Mouse (Mus musculus) heart, embryonic 12.5 days (tissue): Measurements from ENCODE around the gene Jpt2. TPM values are rescaled to one million over a fixed set of nuclear protein-coding genes. Genes with fewer than 3 reads are reported as not detected.
A peak's percentile ranks its signal among the peaks of the same experiment; 100 is the strongest.
"Not testable (repeated sequence)": the region's sequence is repeated elsewhere in the genome, so short reads cannot be mapped to it uniquely, and the experiment has no call there.

ENCODE experiments used
- ATAC-seq: fragments of 200-750 bp; cut with Nextera tagmentation; 2 replicates; pipeline ENCODE4 v1.8.0; 2017; ENCODE audit warnings: moderate TSS enrichment, moderate library complexity; ENCODE audit not compliant: insufficient number of reproducible peaks, low FRiP score
- H3K27ac ChIP-seq: fragments of 300-500 bp; sonication (generic); 2 replicates; pipeline ENCODE4 v1.5.1; 2016; ENCODE audit warnings: mild to moderate bottlenecking, moderate library complexity; ENCODE audit not compliant: poor library complexity, severe bottlenecking
- H3K27me3 ChIP-seq: fragments of 300-500 bp; sonication (generic); replicated peaks from 2 replicates; pipeline ENCODE4 v1.6.1; 2016; ENCODE audit warnings: mild to moderate bottlenecking, moderate library complexity
- H3K36me3 ChIP-seq: fragments of 300-500 bp; sonication (generic); 2 replicates; pipeline ENCODE4 v1.6.1; 2016; ENCODE audit warnings: mild to moderate bottlenecking, moderate library complexity
- H3K4me1 ChIP-seq: fragments of 300-500 bp; sonication (generic); replicated peaks from 2 replicates; pipeline ENCODE4 v1.6.1; 2016; ENCODE audit warnings: mild to moderate bottlenecking
- H3K4me2 ChIP-seq: fragments of 300-500 bp; sonication (generic); 2 replicates; pipeline ENCODE4 v1.6.1; 2016; ENCODE audit warnings: mild to moderate bottlenecking, moderate library complexity
- H3K4me3 ChIP-seq: fragments of 300-500 bp; sonication (generic); 2 replicates; pipeline ENCODE4 v1.5.1; 2016; ENCODE audit warnings: mild to moderate bottlenecking
- H3K9ac ChIP-seq: fragments of 300-500 bp; sonication (generic); 2 replicates; pipeline ENCODE4 v1.6.1; 2016; ENCODE audit warnings: mild to moderate bottlenecking, moderate library complexity
- H3K9me3 ChIP-seq: fragments of 300-500 bp; sonication (generic); replicated peaks from 2 replicates; pipeline ENCODE4 v1.6.1; 2016; ENCODE audit warnings: mild to moderate bottlenecking, moderate library complexity
- WGBS: fragments of 180-500 bp; shearing (Covaris S2); methylation state at CpG from one replicate; pipeline ENCODE4 v1.1.7; 2016; 5-methylcytosine and 5-hydroxymethylcytosine counted together
- polyA plus RNA-seq: library from polyadenylated mRNA; unstranded; fragments of >200 nt; fragmentation: Nextera tagmentation; extraction: Ambion mirVana; gene quantifications from 2 replicates; pipeline ENCODE4 v1.2.1, GENCODE M21; 2016

Jpt2 gene
- 140 and 144 TPM in 2 replicates for polyA plus RNA-seq

GRCm38 (mm10) chr17:24960135-24960851 is at the start of gene Jpt2:
Gene Jpt2 (minus strand): TSS chr17:24960689.
- peaks cover 12% of the 10 kb centered on the region for H3K4me1 ChIP-seq
- H3K36me3 ChIP-seq = peaks cover 52% of the 10 kb centered on the region
- H3K9ac ChIP-seq = peak within 1 kb of the TSS; percentile 98
- H3K9me3 ChIP-seq = no peaks in the 10 kb centered on the region
- WGBS = under 1% methylated on average over 59 of the region's 59 CpGs
- ATAC-seq = peak; percentile 100
- H3K27me3 ChIP-seq = no peaks in the 10 kb centered on the region
- peak within 1 kb of the TSS; percentile 83 for H3K4me2 ChIP-seq
- H3K4me3 ChIP-seq = peak within 1 kb of the TSS; percentile 100
- H3K27ac ChIP-seq = peak within 1 kb of the TSS; percentile 92

- H3K4me1 ChIP-seq = 0 out of 2 replicates have a peak, but pooled peaks cover 4% of the 10 kb centered on the region
- no peak for ATAC-seq
- H3K27me3 ChIP-seq = no peaks in the 10 kb centered on the region
- H3K27ac ChIP-seq = no peak overlapping the region
- H3K9ac ChIP-seq = no peak overlapping the region
- no peaks in the 10 kb centered on the region for H3K9me3 ChIP-seq
- no peak overlapping the region for H3K4me3 ChIP-seq
- peaks cover 78% of the 10 kb centered on the region for H3K36me3 ChIP-seq
- H3K4me2 ChIP-seq = no peak overlapping the region
Observed at GRCm38 (mm10) chr17:25007480-25007879, 47.0 kb upstream of the Jpt2 start.

GRCm38 (mm10) chr17:25005102-25005501 is 44.6 kb upstream of the Jpt2 start:
- Histone ChIP-seq H3K27ac (no peak overlapping the region), H3K9ac (no peak overlapping the region), H3K4me1 (0 out of 2 replicates have a peak, but pooled peaks cover 4% of the 10 kb centered on the region), H3K9me3 (no peaks in the 10 kb centered on the region), H3K36me3 (peaks cover 81% of the 10 kb centered on the region), H3K4me3 (no peak overlapping the region), H3K4me2 (no peak overlapping the region), H3K27me3 (no peaks in the 10 kb centered on the region)
- WGBS = 93% methylated on average over 3 of the region's 3 CpGs
- no peak for ATAC-seq

- no peaks in the 10 kb centered on the region for H3K4me1 ChIP-seq
- no peak overlapping the region for H3K4me3 ChIP-seq
- H3K9ac ChIP-seq = no peak overlapping the region
- no peaks in the 10 kb centered on the region for H3K9me3 ChIP-seq
- WGBS = 91% methylated on average over 6 of the region's 6 CpGs
- no peak for ATAC-seq
- peaks cover 92% of the 10 kb centered on the region for H3K36me3 ChIP-seq
- no peak overlapping the region for H3K27ac ChIP-seq
- H3K4me2 ChIP-seq = no peak overlapping the region
- H3K27me3 ChIP-seq = no peaks in the 10 kb centered on the region
Observed at GRCm38 (mm10) chr17:24994721-24995120, 34.2 kb upstream of the Jpt2 start.

GRCm38 (mm10) chr17:24987221-24987620 is 26.7 kb upstream of the Jpt2 start:
- Histone ChIP-seq H3K4me3 (no peak overlapping the region), H3K4me2 (no peak overlapping the region), H3K27me3 (no peaks in the 10 kb centered on the region), H3K36me3 (peaks cover 91% of the 10 kb centered on the region), H3K9ac (no peak overlapping the region), H3K9me3 (no peaks in the 10 kb centered on the region), H3K4me1 (no peaks in the 10 kb centered on the region), H3K27ac (no peak overlapping the region)
- 94% methylated on average over 6 of the region's 6 CpGs for WGBS
- ATAC-seq = no peak

GRCm38 (mm10) chr17:24960852-24961715 is 595 bp upstream of the Jpt2 start:
- H3K4me2 ChIP-seq = peak overlapping the region; percentile 83
- 16% methylated on average over 21 of the region's 21 CpGs for WGBS
- no peaks in the 10 kb centered on the region for H3K27me3 ChIP-seq
- H3K9me3 ChIP-seq = no peaks in the 10 kb centered on the region
- no peak overlapping the region; the same call in 1 of the 2 replicates for H3K27ac ChIP-seq
- peak overlapping the region; percentile 100 for H3K4me3 ChIP-seq
- peaks cover 12% of the 10 kb centered on the region for H3K4me1 ChIP-seq
- no peak for ATAC-seq
- peak overlapping the region; percentile 34; the same call in 1 of the 2 replicates for H3K9ac ChIP-seq
- H3K36me3 ChIP-seq = peaks cover 52% of the 10 kb centered on the region

GRCm38 (mm10) chr17:24959371-24959770 is 1.1 kb downstream of the Jpt2 start:
- no peak for ATAC-seq
- Histone ChIP-seq H3K27me3 (no peaks in the 10 kb centered on the region), H3K4me2 (peak overlapping the region; percentile 83), H3K4me3 (peak overlapping the region; percentile 100), H3K9ac (peak overlapping the region; percentile 98), H3K9me3 (no peaks in the 10 kb centered on the region), H3K36me3 (peaks cover 50% of the 10 kb centered on the region), H3K4me1 (peaks cover 12% of the 10 kb centered on the region), H3K27ac (no peak overlapping the region)
- 61% methylated on average over 8 of the region's 8 CpGs for WGBS

- Histone ChIP-seq H3K9ac (no peak overlapping the region), H3K27ac (no peak overlapping the region), H3K36me3 (peaks cover 58% of the 10 kb centered on the region), H3K4me3 (no peak overlapping the region), H3K9me3 (no peaks in the 10 kb centered on the region), H3K4me1 (no peaks in the 10 kb centered on the region), H3K27me3 (no peaks in the 10 kb centered on the region), H3K4me2 (no peak overlapping the region)
- ATAC-seq = no peak
- 95% methylated on average over 2 of the region's 2 CpGs for WGBS
Observed at GRCm38 (mm10) chr17:24953291-24953690, 7.2 kb downstream of the Jpt2 start.

- no peak overlapping the region for H3K9ac ChIP-seq
- no peak for ATAC-seq
- no peaks in the 10 kb centered on the region for H3K9me3 ChIP-seq
- no peak overlapping the region for H3K4me2 ChIP-seq
- H3K4me1 ChIP-seq = no peaks in the 10 kb centered on the region
- H3K27me3 ChIP-seq = no peaks in the 10 kb centered on the region
- 83% methylated on average over 2 of the region's 2 CpGs for WGBS
- H3K4me3 ChIP-seq = no peak overlapping the region
- no peak overlapping the region for H3K27ac ChIP-seq
- peaks cover 68% of the 10 kb centered on the region for H3K36me3 ChIP-seq
Observed at GRCm38 (mm10) chr17:24950671-24951070, 9.8 kb downstream of the Jpt2 start.

- peaks cover 74% of the 10 kb centered on the region for H3K36me3 ChIP-seq
- H3K9me3 ChIP-seq = no peaks in the 10 kb centered on the region
- H3K4me3 ChIP-seq = no peak overlapping the region
- no peak overlapping the region for H3K27ac ChIP-seq
- no peak overlapping the region for H3K9ac ChIP-seq
- WGBS = 94% methylated on average over 5 of the region's 5 CpGs
- H3K4me2 ChIP-seq = no peak overlapping the region
- H3K4me1 ChIP-seq = no peaks in the 10 kb centered on the region
- no peaks in the 10 kb centered on the region for H3K27me3 ChIP-seq
- ATAC-seq = no peak
Observed at GRCm38 (mm10) chr17:24948204-24948603, 12.3 kb downstream of the Jpt2 start.

GRCm38 (mm10) chr17:24943589-24943988 is 16.9 kb downstream of the Jpt2 start:
- H3K36me3 ChIP-seq = peaks cover 57% of the 10 kb centered on the region

More at GRCm38 (mm10) chr17:24943589-24943988, 16.9 kb downstream of the Jpt2 start:
- not testable (repeated sequence) for H3K4me3 ChIP-seq, H3K9ac ChIP-seq, H3K27me3 ChIP-seq, H3K9me3 ChIP-seq, H3K27ac ChIP-seq, H3K4me2 ChIP-seq, H3K4me1 ChIP-seq, ATAC-seq
- 89% methylated on average over 1 of the region's 1 CpGs for WGBS
